Comparison of ENCODE assay signal across 9 mouse cellular contexts in genomic region chr11:105959355-105959754, GRCm38 (mm10). TPM values are rescaled to one million over a fixed set of nuclear protein-coding genes. Genes with fewer than 3 reads are reported as not detected.
DNase-seq lines count a peak whose midpoint lies in the region; TF ChIP-seq lines count a peak whose summit lies in the region.
"Had no signal": no experiment of that assay in that cellular context is flagged by ENCODE, and none has a peak within 500 bp of the region (broad histone marks: within the 10 kb centered on the region; RNA-seq: fewer than 3 reads in every experiment).

No protein-coding gene starts in this region.

- peak overlapping the region; percentile 7; the same call in 1 of the 2 replicates for H3K9ac ChIP-seq in ES-Bruce4 (ENCODE audit: low read depth, poor library complexity, severe bottlenecking)
- H3K9ac ChIP-seq: liver, embryonic 15.5 days had no signal

- no peak for TF ChIP-seq POLR2A in ES-Bruce4 (IDR thresholded peaks at IDR 0.05; ENCODE audit: insufficient read depth, low read length)

- no peaks in the 10 kb centered on the region for H3K9me3 ChIP-seq in ES-Bruce4 (replicated peaks; ENCODE audit: control insufficient read depth, insufficient read depth, low read length, poor library complexity, severe bottlenecking)
- H3K9me3 ChIP-seq in megakaryocyte, embryonic 14.5 days = no peaks in the 10 kb centered on the region
- H3K9me3 ChIP-seq: liver, embryonic 15.5 days had no signal

- H3K4me1 ChIP-seq in ES-Bruce4 (ENCODE audit: control insufficient read depth, insufficient read depth, low read length) = no peaks in the 10 kb centered on the region
- peaks cover 24% of the 10 kb centered on the region for H3K4me1 ChIP-seq in megakaryocyte, embryonic 14.5 days
- H3K4me1 ChIP-seq: liver, embryonic 15.5 days had no signal

- TF ChIP-seq EP300 in ES-Bruce4 (IDR thresholded peaks at IDR 0.05; ENCODE audit: insufficient read depth, low read depth, low read length) = no peak

- H3K27me3 ChIP-seq in ES-Bruce4 (ENCODE audit: control insufficient read depth, insufficient read depth, low read length, poor library complexity, severe bottlenecking) = no peaks in the 10 kb centered on the region
- H3K27me3 ChIP-seq in megakaryocyte, embryonic 14.5 days (replicated peaks) = peaks cover 76% of the 10 kb centered on the region

- H3K27ac ChIP-seq in gastrocnemius, adult 2 months = 0 out of 2 replicates have a peak overlapping the region, but pooled peaks have one; percentile 5
- H3K27ac ChIP-seq in ES-Bruce4 (ENCODE audit: insufficient read depth, low read length) = no peak overlapping the region
- H3K27ac ChIP-seq: liver, embryonic 15.5 days had no signal

- intact Hi-C loops in gastrocnemius, adult 2 months (cut with DNase I) = no loop called here
- intact Hi-C loops in gastrocnemius, postnatal 14 days (cut with DNase I; ENCODE audit: low total_unique reads) = no loop called here
- intact Hi-C loops in heart, postnatal 25 days (cut with DNase I) = no loop called here

- TF ChIP-seq CTCF in gastrocnemius, adult 2 months (IDR thresholded peaks at IDR 0.05) = no peak
- no peak for TF ChIP-seq CTCF in ES-Bruce4 (IDR thresholded peaks at IDR 0.05; ENCODE audit: low read depth, low read length)

- no peak for DNase-seq in gastrocnemius, adult 2 months
- DNase-seq in gastrocnemius, postnatal 14 days = no peak
- DNase-seq in heart, postnatal 25 days (ENCODE audit: low spot score) = peak; percentile 60
- no peak for DNase-seq in kidney, postnatal 10 days
- no peak for DNase-seq in thymus, postnatal 36 days
- DNase-seq in urinary bladder, adult 18-20 months (ENCODE audit: low spot score in 2 of 2) = no peak

- H3K4me3 ChIP-seq in gastrocnemius, adult 2 months = no peak overlapping the region
- H3K4me3 ChIP-seq in ES-Bruce4 (ENCODE audit: low read depth, low read length) = peak overlapping the region; percentile 8
- peak overlapping the region; percentile 80 for H3K4me3 ChIP-seq in megakaryocyte, embryonic 14.5 days (replicated peaks)
- H3K4me3 ChIP-seq: liver, embryonic 15.5 days had no signal

- no peaks in the 10 kb centered on the region for H3K36me3 ChIP-seq in ES-Bruce4 (ENCODE audit: control insufficient read depth, insufficient read depth, low read length, poor library complexity, severe bottlenecking)
- no peaks in the 10 kb centered on the region for H3K36me3 ChIP-seq in megakaryocyte, embryonic 14.5 days (replicated peaks; ENCODE audit: low read length)
- H3K36me3 ChIP-seq: liver, embryonic 15.5 days had no signal

RNA-seq across cellular contexts. Expression of gene Cyb561, which starts 6.2 kb away (rescaled TPM):
- total RNA-seq in gastrocnemius, adult 2 months (2021) = 1 to 10 TPM; 3.9 to 4.7 TPM
- total RNA-seq in gastrocnemius, postnatal 14 days (2021) = 1 to 10 TPM; 6.4 to 8.2 TPM
- 21.4 TPM in 2 replicates for polyA plus RNA-seq in ES-Bruce4 (2011; ENCODE audit: insufficient read depth, insufficient read length, low read depth, missing spikeins)
- total RNA-seq in heart, postnatal 25 days (2021) = 10 to 100 TPM in 1 of 2 experiments, 1 to 10 TPM in 1; 7.9 to 11.9 TPM
- polyA plus RNA-seq in megakaryocyte, embryonic 14.5 days (2012; ENCODE audit: insufficient read depth, low replicate concordance) = not detected in 2 replicates

RNA-seq across cellular contexts. Expression of gene Ace, which starts 8.4 kb away (rescaled TPM):
- 10 to 100 TPM; 18.4 to 24.6 TPM for total RNA-seq in gastrocnemius, adult 2 months (2021)
- 10 to 100 TPM; 46.2 to 48.3 TPM for total RNA-seq in gastrocnemius, postnatal 14 days (2021)
- 0.18 TPM in 1 of 2 replicates, not detected in the other for polyA plus RNA-seq in ES-Bruce4 (2011; ENCODE audit: insufficient read depth, insufficient read length, low read depth, missing spikeins)
- total RNA-seq in heart, postnatal 25 days (2021) = 10 to 100 TPM; 25.2 to 26.9 TPM
- polyA plus RNA-seq in megakaryocyte, embryonic 14.5 days (2012; ENCODE audit: insufficient read depth, low replicate concordance) = 0.17 and 0.89 TPM in 2 replicates

RNA-seq across cellular contexts. Expression of gene Ace3, which starts 35.1 kb away (rescaled TPM):
- total RNA-seq in gastrocnemius, adult 2 months (2021) = not detected
- total RNA-seq in gastrocnemius, postnatal 14 days (2021) = not detected
- not detected in 2 replicates for polyA plus RNA-seq in ES-Bruce4 (2011; ENCODE audit: insufficient read depth, insufficient read length, low read depth, missing spikeins)
- not detected for total RNA-seq in heart, postnatal 25 days (2021)
- polyA plus RNA-seq in megakaryocyte, embryonic 14.5 days (2012; ENCODE audit: insufficient read depth, low replicate concordance) = not detected in 2 replicates
- polyA plus RNA-seq: liver, embryonic 15.5 days had no signal

RNA-seq across cellular contexts. Expression of gene Kcnh6, which starts 48.6 kb away (rescaled TPM):
- not detected for total RNA-seq in gastrocnemius, adult 2 months (2021)
- total RNA-seq in gastrocnemius, postnatal 14 days (2021) = not detected
- 0.21 and 0.68 TPM in 2 replicates for polyA plus RNA-seq in ES-Bruce4 (2011; ENCODE audit: insufficient read depth, insufficient read length, low read depth, missing spikeins)
- total RNA-seq in heart, postnatal 25 days (2021) = under 1 TPM in 1 of 2 experiments, not detected in 1; 0.39 TPM
- not detected in 2 replicates for polyA plus RNA-seq in megakaryocyte, embryonic 14.5 days (2012; ENCODE audit: insufficient read depth, low replicate concordance)
